Mouse (Mus musculus) cerebellum, adult 2 months (tissue): ENCODE measurements around the gene Pih1d1.

Experiments
- CTCF ChIP-seq: fragments of 200-500 bp; IDR thresholded peaks from 2 replicates; pipeline ENCODE4 v1.5.1; 2011; ENCODE audit warnings: low read depth, mild to moderate bottlenecking, control low read depth, low read length, moderate library complexity, borderline replicate concordance; ENCODE audit not compliant: insufficient read depth
- POLR2A ChIP-seq: fragments of 200-500 bp; IDR thresholded peaks from 2 replicates; pipeline ENCODE4 v1.6.1; 2011; ENCODE audit warnings: low read length, control low read depth, borderline replicate concordance; ENCODE audit not compliant: insufficient read depth

DNA sequence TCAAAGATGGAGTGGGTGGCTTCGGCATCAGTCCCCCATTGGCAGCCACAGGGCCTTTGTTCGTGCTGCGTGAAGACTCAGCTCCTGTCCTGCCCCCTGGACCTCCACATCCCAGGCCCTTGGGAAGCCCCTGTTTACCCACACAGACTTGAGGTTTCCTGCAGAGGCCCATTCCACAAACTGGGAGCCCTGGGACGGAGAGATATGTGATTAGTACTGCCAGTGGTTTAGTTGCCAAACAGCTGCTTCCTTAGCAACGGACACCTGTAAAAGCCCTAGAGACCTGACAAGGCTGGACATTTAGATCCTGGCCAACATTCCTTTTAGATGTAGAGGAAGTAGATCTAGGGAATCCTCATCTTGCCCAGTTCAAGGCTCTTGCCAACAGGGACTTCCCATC is 12.2 kb upstream of the Pih1d1 start:
- TF ChIP-seq CTCF (no peak), POLR2A (no peak)
